Mouse (Mus musculus) midbrain, postnatal 0 days (tissue): ENCODE measurements around the gene Osbpl10. TPM values are rescaled to one million over a fixed set of nuclear protein-coding genes. Genes with fewer than 3 reads are reported as not detected.

Experiments used
- ATAC-seq: fragments of 200-750 bp; cut with Nextera tagmentation; 2 replicates; pipeline ENCODE4 v1.8.0; 2017; ENCODE audit warnings: moderate number of reproducible peaks, mild to moderate bottlenecking, moderate TSS enrichment, moderate library complexity; ENCODE audit not compliant: low FRiP score
- DNase-seq: peaks from one replicate; pipeline ENCODE4 v3.0.0-alpha.2; 2015; ENCODE audit warnings: low spot score
- H3K27ac ChIP-seq: fragments of 300-500 bp; sonication (generic); 2 replicates; pipeline ENCODE4 v1.5.1; 2014; ENCODE audit warnings: low read depth, mild to moderate bottlenecking, low read length, mixed read lengths
- H3K27me3 ChIP-seq: fragments of 300-500 bp; sonication (generic); 2 replicates; pipeline ENCODE4 v1.6.1; 2014; ENCODE audit warnings: low read length, control low read depth, mixed read lengths; ENCODE audit not compliant: insufficient read depth
- H3K36me3 ChIP-seq: fragments of 300-500 bp; sonication (generic); 2 replicates; pipeline ENCODE4 v1.6.1; 2014; ENCODE audit warnings: low read length, control low read depth, mixed read lengths; ENCODE audit not compliant: insufficient read depth
- H3K4me1 ChIP-seq: fragments of 300-500 bp; sonication (generic); 2 replicates; pipeline ENCODE4 v1.6.1; 2014; ENCODE audit warnings: mild to moderate bottlenecking, control low read depth, antibody characterized with exemption, low read length, mixed read lengths; ENCODE audit not compliant: insufficient read depth
- H3K4me2 ChIP-seq: fragments of 300-500 bp; sonication (generic); 2 replicates; pipeline ENCODE4 v1.6.1; 2014; ENCODE audit warnings: low read depth, mild to moderate bottlenecking, low read length, mixed read lengths; ENCODE audit not compliant: poor library complexity, severe bottlenecking
- H3K4me3 ChIP-seq: fragments of 300-500 bp; sonication (generic); 2 replicates; pipeline ENCODE4 v1.5.1; 2014; ENCODE audit warnings: low read depth, mild to moderate bottlenecking, low read length, moderate library complexity
- H3K9ac ChIP-seq: fragments of 300-500 bp; sonication (generic); replicated peaks from 2 replicates; pipeline ENCODE4 v1.6.1; 2014; ENCODE audit warnings: mild to moderate bottlenecking, low read length, moderate library complexity, mixed read lengths; ENCODE audit not compliant: poor library complexity, severe bottlenecking
- H3K9me3 ChIP-seq: fragments of 300-500 bp; sonication (generic); 2 replicates; pipeline ENCODE4 v1.6.1; 2016; ENCODE audit warnings: low read length, control low read depth
- CTCF ChIP-seq: IDR thresholded peaks from 2 replicates; pipeline ENCODE4 v1.5.1; 2016; ENCODE audit warnings: antibody characterized with exemption, mild to moderate bottlenecking
- WGBS: fragments of 180-500 bp; shearing (Covaris S2); extraction: QIAGEN DNeasy Blood & Tissue Kit; methylation state at CpG from one replicate; pipeline ENCODE4 v1.1.7; 2014; 5-methylcytosine and 5-hydroxymethylcytosine counted together
- polyA plus RNA-seq: library from polyadenylated mRNA; unstranded; fragments of >200 nt; fragmentation: Nextera tagmentation; extraction: Ambion mirVana; gene quantifications from 2 replicates; pipeline ENCODE4 v1.2.1, GENCODE M21; 2015
- total RNA-seq: library from RNA; depleted of rRNA; stranded (reverse); fragments of >200 nt; gene quantifications from 2 replicates; pipeline ENCODE4 v1.2.3, GENCODE M21; 2014

The Osbpl10 gene
- total and polyA plus RNA-seq, 2 experiments from 2014 or later: 3.2 to 23.5 TPM

DNA sequence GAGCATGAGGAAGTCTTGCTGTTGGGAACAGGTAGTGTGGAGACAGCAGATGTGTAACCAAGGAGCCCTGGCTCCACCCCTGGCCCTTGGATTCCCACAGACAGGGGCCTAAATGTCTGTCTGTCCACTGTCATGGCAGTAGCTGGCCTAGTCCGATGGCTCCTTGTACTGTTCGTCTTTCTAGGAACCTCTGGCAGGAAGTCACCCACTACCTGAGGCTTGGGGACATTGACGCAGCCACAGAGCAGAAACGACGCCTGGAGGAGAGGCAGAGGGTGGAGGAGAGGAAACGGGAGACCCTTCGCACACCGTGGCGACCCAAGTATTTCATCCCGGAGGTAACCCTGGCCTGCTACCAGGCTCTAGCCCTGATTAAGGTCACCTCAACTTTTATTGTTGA is 251.3 kb downstream of the Osbpl10 start:
- Histone ChIP-seq H3K4me2 (no peak overlapping the region), H3K9ac (no peak overlapping the region), H3K9me3 (no peaks in the 10 kb centered on the region), H3K4me3 (no peak overlapping the region), H3K27ac (no peak overlapping the region), H3K36me3 (peaks cover 4% of the 10 kb centered on the region; the same call in 1 of the 2 replicates), H3K4me1 (no peaks in the 10 kb centered on the region), H3K27me3 (no peaks in the 10 kb centered on the region)
- TF ChIP-seq CTCF: no peak
- 76% methylated on average over 10 of the region's 10 CpGs for WGBS
- ATAC-seq (no peak), DNase-seq (no peak)

- ATAC-seq (no peak), DNase-seq (no peak)
- Histone ChIP-seq H3K4me2 (no peak overlapping the region), H3K36me3 (peaks cover 4% of the 10 kb centered on the region; the same call in 1 of the 2 replicates), H3K9me3 (no peaks in the 10 kb centered on the region), H3K27ac (no peak overlapping the region), H3K27me3 (no peaks in the 10 kb centered on the region), H3K4me3 (no peak overlapping the region), H3K9ac (no peak overlapping the region), H3K4me1 (no peaks in the 10 kb centered on the region)
- TF ChIP-seq CTCF: no peak
- WGBS: 26% methylated on average over 3 of the region's 3 CpGs
These were observed 251.8 kb downstream of the Osbpl10 start for GRCm38 (mm10) chr9:115230141-115230540.

- no peak for TF ChIP-seq CTCF
- Histone ChIP-seq H3K4me2 (no peak overlapping the region), H3K4me3 (no peak overlapping the region), H3K9ac (no peak overlapping the region), H3K27me3 (no peaks in the 10 kb centered on the region), H3K27ac (no peak overlapping the region), H3K4me1 (no peaks in the 10 kb centered on the region), H3K9me3 (no peaks in the 10 kb centered on the region), H3K36me3 (peaks cover 4% of the 10 kb centered on the region; the same call in 1 of the 2 replicates)
- 84% methylated on average over 3 of the region's 3 CpGs for WGBS
- DNase-seq (no peak), ATAC-seq (no peak)
These were observed 253.1 kb downstream of the Osbpl10 start for GRCm38 (mm10) chr9:115231476-115231875.

GRCm38 (mm10) chr9:115233721-115234120 is 255.4 kb downstream of the Osbpl10 start:
- H3K27me3 ChIP-seq: no peaks in the 10 kb centered on the region
- no peak overlapping the region for H3K4me3 ChIP-seq
- H3K9me3 ChIP-seq: no peaks in the 10 kb centered on the region
- H3K4me2 ChIP-seq: no peak overlapping the region
- TF ChIP-seq CTCF: no peak
- DNase-seq (no peak), ATAC-seq (no peak)
- 0 out of 2 replicates have a peak, but pooled peaks cover 4% of the 10 kb centered on the region for H3K36me3 ChIP-seq
- WGBS: 89% methylated on average over 5 of the region's 5 CpGs
- no peak overlapping the region for H3K27ac ChIP-seq
- no peak overlapping the region for H3K9ac ChIP-seq
- no peaks in the 10 kb centered on the region for H3K4me1 ChIP-seq

DNA sequence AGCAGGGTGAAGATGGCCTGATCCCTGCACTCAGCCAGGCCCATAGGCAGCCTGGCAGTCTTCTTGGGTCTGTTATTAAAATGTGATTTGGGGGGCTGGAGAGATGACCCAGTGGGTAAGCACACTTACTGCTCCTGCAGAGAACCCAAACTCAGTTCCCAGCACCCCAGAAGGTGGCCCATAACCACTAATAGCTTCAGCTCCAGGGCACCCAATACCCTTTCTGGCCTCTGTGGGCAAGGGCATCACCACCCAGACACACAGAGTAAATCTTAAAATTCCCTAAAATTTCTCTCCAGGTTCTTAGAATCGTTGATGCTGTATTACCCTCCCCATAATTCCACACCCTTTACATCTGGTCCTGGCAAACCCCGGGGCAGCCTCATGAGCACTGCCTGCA is 256.2 kb downstream of the Osbpl10 start:
- DNase-seq (no peak), ATAC-seq (no peak)
- no peaks in the 10 kb centered on the region for H3K27me3 ChIP-seq
- no peak for TF ChIP-seq CTCF
- no peak overlapping the region for H3K4me3 ChIP-seq
- no peak overlapping the region for H3K27ac ChIP-seq
- H3K4me1 ChIP-seq: no peaks in the 10 kb centered on the region
- 90% methylated on average over 2 of the region's 2 CpGs for WGBS
- no peaks in the 10 kb centered on the region for H3K9me3 ChIP-seq
- H3K9ac ChIP-seq: no peak overlapping the region
- no peak overlapping the region for H3K4me2 ChIP-seq
- 0 out of 2 replicates have a peak, but pooled peaks cover 3% of the 10 kb centered on the region for H3K36me3 ChIP-seq

DNA sequence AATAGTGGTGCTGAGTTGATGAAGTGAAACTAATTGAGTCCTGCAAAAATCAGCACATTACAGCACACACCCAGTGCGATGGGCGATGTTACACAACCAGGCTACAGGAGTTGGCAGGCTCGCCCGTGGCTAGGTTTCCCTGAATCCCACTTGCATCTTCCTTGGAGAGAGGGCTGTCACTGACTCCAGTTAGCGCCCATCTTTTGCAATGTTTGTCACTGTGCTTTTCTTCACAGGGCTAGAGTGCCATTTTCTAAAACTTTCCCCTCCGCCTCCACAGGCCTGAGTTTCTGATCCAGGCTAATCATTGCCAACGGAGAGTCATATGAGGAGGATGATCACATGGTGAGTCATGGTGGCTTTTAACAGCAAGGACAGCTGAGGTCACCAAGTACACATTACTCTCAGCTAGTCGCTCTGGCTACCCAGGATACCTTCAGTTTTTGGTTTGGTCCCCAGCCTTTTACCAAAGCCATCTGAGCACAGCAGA is 258.0 kb downstream of the Osbpl10 start:
- ATAC-seq: no peak
- no peak overlapping the region for H3K9ac ChIP-seq
- no peak for TF ChIP-seq CTCF

More for the DNA sequence above, 258.0 kb downstream of the Osbpl10 start:
- Histone ChIP-seq H3K4me1 (no peaks in the 10 kb centered on the region), H3K27ac (no peak overlapping the region), H3K4me2 (no peak overlapping the region), H3K27me3 (no peaks in the 10 kb centered on the region), H3K4me3 (no peak overlapping the region), H3K9me3 (no peaks in the 10 kb centered on the region), H3K36me3 (peaks cover 9% of the 10 kb centered on the region)
- WGBS: 91% methylated on average over 8 of the region's 8 CpGs
- no peak for DNase-seq
